Mouse (Mus musculus) midbrain, embryonic 10.5 days (tissue): Measurements from ENCODE around the gene Nr1h2. TPM values are rescaled to one million over a fixed set of nuclear protein-coding genes. Genes with fewer than 3 reads are reported as not detected.

ENCODE experiments used
- DNase-seq: peaks from one replicate; pipeline ENCODE4 v3.0.0-alpha.2; 2017; ENCODE audit warnings: low spot score
- H3K27ac ChIP-seq: fragments of 300-500 bp; sonication (generic); replicated peaks from 2 replicates; pipeline ENCODE4 v1.5.1; 2016; ENCODE audit warnings: mild to moderate bottlenecking
- H3K27me3 ChIP-seq: fragments of 300-500 bp; sonication (generic); 2 replicates; pipeline ENCODE4 v1.6.1; 2016; ENCODE audit warnings: low read depth, mild to moderate bottlenecking; ENCODE audit not compliant: poor library complexity, severe bottlenecking
- H3K36me3 ChIP-seq: fragments of 300-500 bp; sonication (generic); 2 replicates; pipeline ENCODE4 v1.6.1; 2016; ENCODE audit warnings: mild to moderate bottlenecking, moderate library complexity
- H3K4me1 ChIP-seq: fragments of 300-500 bp; sonication (generic); 2 replicates; pipeline ENCODE4 v1.6.1; 2016
- H3K4me3 ChIP-seq: fragments of 300-500 bp; sonication (generic); 2 replicates; pipeline ENCODE4 v1.5.1; 2016; ENCODE audit warnings: mild to moderate bottlenecking, moderate library complexity
- H3K9me3 ChIP-seq: fragments of 300-500 bp; sonication (generic); replicated peaks from 2 replicates; pipeline ENCODE4 v1.6.1; 2016; ENCODE audit warnings: mild to moderate bottlenecking
- WGBS: fragments of 180-500 bp; shearing (Covaris S2); methylation state at CpG from one replicate; pipeline ENCODE4 v1.1.7; 2016; 5-methylcytosine and 5-hydroxymethylcytosine counted together
- polyA plus RNA-seq: library from polyadenylated mRNA; unstranded; fragments of >200 nt; fragmentation: Nextera tagmentation; extraction: Ambion mirVana; gene quantifications from 2 replicates; pipeline ENCODE4 v1.2.1, GENCODE M21; 2016

The Nr1h2 gene
- polyA plus RNA-seq, 1 experiment from 2014 or later: 82.8 TPM

DNA sequence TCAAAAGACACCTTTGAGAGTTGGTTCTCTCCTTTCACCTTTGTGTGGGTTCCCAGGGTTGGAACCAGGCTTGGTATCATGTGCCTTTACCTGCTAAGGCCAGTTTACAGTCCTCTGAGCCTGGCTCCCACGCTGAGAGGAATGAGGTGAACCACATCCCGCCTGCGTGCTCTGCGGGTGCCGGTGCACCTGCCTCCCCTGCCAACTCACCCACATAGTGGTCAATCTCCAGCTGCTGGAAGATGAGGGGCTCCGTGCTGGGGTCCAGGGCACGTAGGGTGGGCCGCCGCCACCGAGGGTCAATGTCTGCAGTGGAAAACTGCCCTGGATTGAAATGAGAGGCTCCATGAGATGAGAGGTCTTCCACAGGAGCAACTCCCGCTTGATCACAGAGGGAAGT lies 11.2 kb downstream of the Nr1h2 start:
- Histone ChIP-seq H3K27ac (no peak overlapping the region), H3K4me1 (peaks cover 9% of the 10 kb centered on the region), H3K4me3 (no peak overlapping the region; the same call in 1 of the 2 replicates), H3K27me3 (no peaks in the 10 kb centered on the region), H3K9me3 (peaks cover 9% of the 10 kb centered on the region; the same call in 1 of the 2 replicates), H3K36me3 (peaks cover 80% of the 10 kb centered on the region)
- no peak for DNase-seq
- WGBS: 93% methylated on average over 11 of the region's 11 CpGs

DNA sequence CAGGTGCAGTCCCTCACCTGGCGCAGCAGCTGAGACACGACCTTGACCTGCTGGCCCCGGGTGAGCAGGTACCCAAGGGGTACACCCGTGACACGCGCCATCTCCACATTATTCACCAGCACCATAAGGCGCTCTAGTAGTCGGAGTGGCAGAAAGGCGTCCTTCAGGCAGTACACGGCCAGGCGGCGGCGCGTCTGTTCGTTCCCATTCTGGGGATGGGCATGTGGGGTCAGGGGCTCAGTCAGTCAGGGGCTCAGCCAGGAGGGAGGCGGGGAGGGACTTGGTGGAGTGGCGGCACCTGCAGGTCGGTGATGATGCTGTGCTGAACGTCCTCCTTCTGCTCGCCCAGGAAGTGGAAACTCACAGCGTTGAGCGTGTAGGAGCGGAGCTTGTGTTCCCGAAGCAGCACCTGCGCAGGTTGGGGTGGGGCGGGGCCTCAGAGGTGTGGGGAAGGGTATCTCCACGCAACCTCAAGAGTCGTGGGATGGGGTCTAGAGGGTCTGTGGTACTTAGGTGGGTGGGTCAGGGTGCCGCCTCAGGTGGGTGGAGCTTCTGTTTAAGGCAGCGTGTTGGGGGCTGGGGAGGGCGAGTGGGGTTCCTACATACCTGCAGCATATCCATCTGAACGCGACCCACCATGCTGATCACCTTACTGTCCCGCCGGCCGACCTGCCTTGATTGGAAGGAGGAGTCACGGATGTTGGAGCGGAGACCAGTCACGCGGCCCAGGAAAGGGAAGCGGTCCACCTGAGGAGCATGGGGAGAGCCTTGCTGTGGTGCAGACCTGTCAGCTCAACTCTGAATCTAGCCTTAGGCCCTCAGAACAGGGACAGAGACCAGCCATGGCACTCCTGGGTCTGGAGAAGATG lies 14.8 kb downstream of the Nr1h2 start:
- no peak for DNase-seq
- H3K9me3 ChIP-seq: no peaks in the 10 kb centered on the region
- no peaks in the 10 kb centered on the region for H3K27me3 ChIP-seq
- peaks cover 96% of the 10 kb centered on the region for H3K36me3 ChIP-seq
- H3K27ac ChIP-seq: no peak overlapping the region
- WGBS: 94% methylated on average over 41 of the region's 41 CpGs
- H3K4me1 ChIP-seq: no peaks in the 10 kb centered on the region
- H3K4me3 ChIP-seq: no peak overlapping the region

DNA sequence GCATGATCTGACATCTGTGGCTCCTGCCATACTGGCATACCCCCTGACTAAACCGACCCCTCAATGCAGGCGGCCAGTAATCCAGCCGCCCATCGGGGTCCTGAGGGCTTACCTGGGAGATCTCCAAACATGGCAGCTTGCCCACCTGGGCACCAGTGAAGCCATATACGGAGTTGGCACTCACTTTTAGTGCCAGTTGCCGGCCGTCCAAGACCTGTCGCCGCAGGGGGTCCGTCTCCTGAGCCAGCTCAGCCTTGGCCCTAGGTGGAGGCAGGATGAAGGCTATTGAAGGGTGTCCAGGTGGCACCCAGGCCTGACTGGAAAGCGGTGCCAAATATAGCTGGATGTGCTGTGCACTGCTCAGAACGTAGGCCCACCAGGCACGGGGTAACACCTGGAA lies 16.3 kb downstream of the Nr1h2 start:
- Histone ChIP-seq H3K27ac (no peak overlapping the region), H3K27me3 (no peaks in the 10 kb centered on the region), H3K4me1 (no peaks in the 10 kb centered on the region), H3K9me3 (no peaks in the 10 kb centered on the region), H3K36me3 (peaks cover 100% of the 10 kb centered on the region), H3K4me3 (no peak overlapping the region)
- no peak for DNase-seq
- 93% methylated on average over 13 of the region's 13 CpGs for WGBS

DNA sequence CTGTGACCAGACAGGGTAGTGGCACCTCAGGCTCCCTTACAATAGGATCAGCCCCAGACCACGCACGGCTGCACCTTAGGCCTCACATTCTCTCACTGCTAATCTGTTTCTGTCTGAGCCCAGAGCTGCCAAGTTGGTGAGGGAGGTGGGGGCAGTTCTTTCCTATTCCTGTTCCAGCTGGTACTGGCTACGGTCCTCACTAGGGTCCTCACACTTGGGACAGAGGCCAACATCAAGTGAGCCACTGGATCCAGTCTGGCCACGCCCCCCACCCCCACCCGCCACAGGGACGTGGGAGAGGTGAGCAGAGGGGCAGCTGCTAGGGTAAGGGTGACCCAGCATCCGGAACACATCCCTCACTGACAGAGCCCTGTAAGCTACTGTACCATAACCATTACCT lies 16.7 kb downstream of the Nr1h2 start:
- no peak for DNase-seq
- Histone ChIP-seq H3K36me3 (peaks cover 99% of the 10 kb centered on the region), H3K4me3 (no peak overlapping the region), H3K4me1 (no peaks in the 10 kb centered on the region), H3K27me3 (no peaks in the 10 kb centered on the region), H3K27ac (no peak overlapping the region), H3K9me3 (no peaks in the 10 kb centered on the region)
- WGBS: 84% methylated on average over 7 of the region's 7 CpGs

GRCm38 (mm10) chr7:44536590-44536968 lies 17.2 kb downstream of the Nr1h2 start:
- no peaks in the 10 kb centered on the region for H3K9me3 ChIP-seq

DNA sequence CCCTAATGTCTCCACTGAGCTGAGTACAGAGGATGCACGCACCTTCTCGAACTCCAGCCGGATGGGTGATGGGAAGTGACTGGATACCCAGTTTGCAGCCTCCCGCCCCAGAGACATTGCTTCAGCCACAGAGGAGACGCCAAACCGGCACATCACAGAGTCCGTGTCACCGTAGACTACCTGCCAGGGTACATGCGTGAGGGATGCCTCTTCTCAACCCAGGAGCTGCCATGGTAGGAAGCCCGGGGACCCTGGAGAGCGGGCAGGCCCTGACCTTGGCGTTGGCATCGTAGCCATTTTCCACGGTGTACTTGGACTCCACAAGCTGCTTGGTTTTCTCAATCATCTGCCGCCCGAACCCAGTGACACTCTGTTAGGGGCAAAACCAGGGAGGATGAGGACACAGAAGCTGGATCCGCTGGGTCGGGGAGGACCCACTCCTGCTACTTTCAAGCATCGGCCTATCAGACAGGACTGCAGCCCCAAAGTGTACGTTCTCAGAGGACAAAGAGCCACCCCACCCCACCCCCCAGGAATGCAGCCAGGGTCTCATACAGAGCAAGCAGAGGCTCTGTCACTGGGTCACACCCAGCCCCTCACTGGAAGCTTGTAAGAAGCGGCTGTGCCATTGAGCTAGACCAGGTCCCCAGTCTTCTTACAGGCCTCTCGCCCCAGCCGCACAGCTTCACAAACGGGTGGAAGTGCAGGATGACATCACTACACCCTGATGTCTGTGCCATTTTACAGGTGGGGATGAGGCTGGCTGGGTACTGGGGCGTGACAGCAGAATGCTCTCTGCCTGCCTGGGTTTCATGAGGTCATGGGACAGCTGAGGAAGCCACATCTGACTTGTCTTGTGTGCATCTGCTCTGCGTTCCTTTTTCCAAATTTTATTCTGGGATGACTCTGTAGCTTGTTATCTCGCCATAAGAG lies 17.8 kb downstream of the Nr1h2 start:
- no peaks in the 10 kb centered on the region for H3K9me3 ChIP-seq
- no peak overlapping the region for H3K27ac ChIP-seq
- WGBS: 94% methylated on average over 27 of the region's 27 CpGs
- H3K4me3 ChIP-seq: no peak overlapping the region
- no peaks in the 10 kb centered on the region for H3K4me1 ChIP-seq
- H3K27me3 ChIP-seq: no peaks in the 10 kb centered on the region
- H3K36me3 ChIP-seq: peaks cover 88% of the 10 kb centered on the region
- DNase-seq: no peak

More at GRCm38 (mm10) chr7:44536590-44536968, 17.2 kb downstream of the Nr1h2 start:
- no peak overlapping the region for H3K27ac ChIP-seq
- H3K27me3 ChIP-seq: no peaks in the 10 kb centered on the region
- no peak for DNase-seq
- no peak overlapping the region for H3K4me3 ChIP-seq
- H3K36me3 ChIP-seq: peaks cover 95% of the 10 kb centered on the region
- no peaks in the 10 kb centered on the region for H3K4me1 ChIP-seq
- WGBS: 93% methylated on average over 6 of the region's 6 CpGs

DNA sequence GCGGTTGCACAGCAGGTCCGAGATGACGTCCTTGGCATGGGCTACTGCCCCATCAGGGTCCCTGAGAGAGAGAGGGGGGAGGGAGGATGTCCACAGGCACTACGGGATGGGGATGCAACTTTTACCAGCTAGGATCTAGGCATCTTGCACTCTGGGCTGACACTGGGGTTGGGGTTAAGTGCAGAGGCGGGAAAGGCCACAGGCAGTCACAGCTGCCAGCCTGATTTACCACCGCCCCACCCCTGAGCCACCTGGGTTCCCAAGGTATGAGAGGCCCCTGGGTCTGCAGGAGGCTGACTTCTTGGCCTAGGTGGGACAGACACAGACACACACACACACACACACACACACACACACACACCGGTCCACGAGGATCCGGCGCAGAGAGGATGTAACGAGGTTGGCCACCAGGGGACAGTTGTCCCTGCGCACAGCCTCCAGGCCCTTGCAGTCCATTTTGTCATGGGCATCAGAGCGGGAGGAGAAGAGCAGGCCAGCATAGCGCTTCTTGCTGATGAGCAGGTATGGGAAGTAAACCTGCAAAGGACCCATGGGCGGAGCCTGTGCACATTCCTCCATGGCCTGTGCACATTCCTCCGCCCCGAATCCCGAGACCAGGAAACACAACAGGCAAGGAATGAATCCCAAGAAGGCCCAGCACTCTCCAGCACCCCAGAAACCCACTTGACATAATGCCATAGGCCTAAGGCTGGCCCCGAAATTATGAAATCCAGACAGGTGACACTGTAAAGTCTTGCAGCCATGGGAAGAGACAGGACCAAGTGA lies 18.9 kb downstream of the Nr1h2 start:
- peaks cover 5% of the 10 kb centered on the region; the same call in 1 of the 2 replicates for H3K27me3 ChIP-seq
- no peak overlapping the region for H3K27ac ChIP-seq
- 90% methylated on average over 19 of the region's 19 CpGs for WGBS
- H3K4me3 ChIP-seq: no peak overlapping the region
- no peaks in the 10 kb centered on the region for H3K9me3 ChIP-seq
- H3K4me1 ChIP-seq: no peaks in the 10 kb centered on the region
- no peak for DNase-seq
- peaks cover 78% of the 10 kb centered on the region for H3K36me3 ChIP-seq

- H3K27me3 ChIP-seq: peaks cover 11% of the 10 kb centered on the region
- 94% methylated on average over 13 of the region's 13 CpGs for WGBS
- H3K4me1 ChIP-seq: peaks cover 3% of the 10 kb centered on the region; the same call in 1 of the 2 replicates
- H3K4me3 ChIP-seq: no peak overlapping the region
- no peak overlapping the region for H3K27ac ChIP-seq
- H3K36me3 ChIP-seq: peaks cover 71% of the 10 kb centered on the region
- no peak for DNase-seq
- no peaks in the 10 kb centered on the region for H3K9me3 ChIP-seq
Observed at GRCm38 (mm10) chr7:44534242-44534641, 19.5 kb downstream of the Nr1h2 start.

DNA sequence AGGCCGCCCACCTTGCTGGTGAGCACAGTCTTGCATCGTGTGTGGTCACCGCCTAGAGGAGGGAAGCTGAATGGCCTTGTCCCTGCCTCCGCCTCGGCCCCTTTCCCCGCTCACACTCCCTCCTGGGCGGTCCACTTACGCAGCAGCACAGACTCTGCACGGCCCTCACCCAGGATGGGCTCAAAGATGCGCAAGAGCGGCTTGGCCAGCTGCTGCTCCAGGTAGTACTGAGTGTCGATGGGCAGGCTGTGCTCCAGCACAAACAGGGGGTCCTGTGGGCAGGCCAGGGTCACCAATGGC lies 20.1 kb downstream of the Nr1h2 start:
- Histone ChIP-seq H3K9me3 (no peaks in the 10 kb centered on the region), H3K4me3 (no peak overlapping the region), H3K27ac (no peak overlapping the region), H3K36me3 (peaks cover 66% of the 10 kb centered on the region), H3K27me3 (peaks cover 16% of the 10 kb centered on the region), H3K4me1 (peaks cover 4% of the 10 kb centered on the region; the same call in 1 of the 2 replicates)
- 82% methylated on average over 12 of the region's 12 CpGs for WGBS
- DNase-seq: no peak

DNA sequence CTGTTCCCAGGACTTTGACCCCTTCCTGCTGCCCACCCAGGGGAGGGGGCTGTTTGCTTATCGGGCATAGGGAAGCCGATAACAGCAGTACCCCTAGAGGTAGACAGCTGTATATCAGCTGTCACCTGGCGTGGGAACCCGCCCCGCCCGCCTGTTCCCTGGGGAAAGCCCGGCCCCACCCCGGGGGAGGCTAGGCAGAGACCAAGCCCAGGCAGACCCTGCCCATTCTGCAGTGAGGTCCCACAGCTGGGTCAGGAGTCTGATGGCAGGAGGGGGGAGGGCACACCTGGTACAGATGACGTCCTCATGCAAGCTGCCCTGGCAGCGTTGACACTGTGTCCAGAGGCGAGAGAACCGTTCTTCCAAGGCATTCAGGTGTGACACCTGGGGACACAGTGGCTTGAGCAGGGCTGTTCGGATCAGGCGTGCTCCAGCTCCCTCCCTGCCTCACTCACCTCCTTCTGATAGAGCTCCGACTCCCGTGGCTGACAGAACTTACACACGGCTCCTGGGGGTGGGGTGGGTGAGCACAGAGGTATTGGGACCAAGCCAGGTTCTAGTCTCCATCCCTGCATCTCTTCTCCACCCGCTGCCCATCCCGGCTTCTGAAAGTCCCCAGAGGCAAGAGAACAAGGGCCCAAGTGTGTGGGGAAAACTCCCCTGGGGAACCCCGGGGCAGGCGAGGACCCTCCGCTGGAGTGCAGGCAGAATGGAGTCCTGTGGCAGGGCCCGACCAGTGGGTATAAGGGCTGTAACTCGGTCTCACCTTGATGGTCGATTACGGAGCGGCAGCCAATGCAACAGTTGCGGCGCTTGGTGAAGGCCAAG lies 20.6 kb downstream of the Nr1h2 start:
- 88% methylated on average over 29 of the region's 29 CpGs for WGBS

DNA sequence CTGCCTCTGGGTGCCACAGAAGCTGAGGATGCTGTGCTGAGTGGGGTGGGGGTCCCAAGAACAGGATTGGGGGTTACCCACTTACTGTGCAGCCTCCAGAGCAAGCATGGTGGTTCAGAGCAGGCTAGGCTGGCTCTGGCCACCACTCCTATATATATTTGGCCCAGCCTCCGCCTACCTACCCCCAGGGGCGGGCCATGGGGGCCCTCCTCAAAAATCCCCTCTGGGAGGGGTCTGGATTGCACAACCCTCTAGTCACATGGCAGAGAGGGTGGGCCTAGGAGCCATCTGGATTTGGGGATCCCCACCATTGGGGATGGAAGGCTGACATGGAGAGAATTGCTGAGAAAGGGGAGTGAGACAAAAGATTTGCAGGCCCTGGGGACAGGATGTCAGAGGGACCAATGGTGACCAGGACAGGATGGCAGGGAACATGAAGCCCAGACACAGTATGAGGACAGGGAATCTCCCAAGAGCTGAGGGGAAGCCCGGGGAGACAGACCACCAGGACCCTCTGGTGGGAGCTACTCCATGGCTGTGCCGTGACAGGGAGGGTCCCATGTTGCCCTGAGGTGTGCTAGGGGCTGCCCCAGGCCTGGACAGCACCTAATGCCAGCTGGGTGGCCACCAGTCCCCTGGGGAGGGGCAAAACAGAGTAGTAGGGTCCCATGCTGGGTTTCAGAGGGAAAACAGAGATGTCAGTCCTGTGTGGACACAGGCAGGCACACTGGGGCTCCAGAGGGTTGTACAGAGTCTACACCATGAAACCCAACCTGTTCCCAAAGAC lies 21.6 kb downstream of the Nr1h2 start, which contains the start of gene Spib:
Spib (minus strand) TSS at position 126 of the 787 bp plus-strand sequence.
- Histone ChIP-seq H3K27ac (no peak within 1 kb of the TSS), H3K9me3 (no peaks in the 10 kb centered on the region), H3K4me1 (peaks cover 13% of the 10 kb centered on the region), H3K4me3 (no peak within 1 kb of the TSS), H3K36me3 (peaks cover 50% of the 10 kb centered on the region), H3K27me3 (peaks cover 32% of the 10 kb centered on the region)
- DNase-seq: no peak
- WGBS: 82% methylated on average over 4 of the region's 4 CpGs

More for the DNA sequence above, 20.6 kb downstream of the Nr1h2 start:
- no peaks in the 10 kb centered on the region for H3K9me3 ChIP-seq
- peaks cover 22% of the 10 kb centered on the region for H3K27me3 ChIP-seq
- H3K27ac ChIP-seq: no peak overlapping the region
- H3K4me1 ChIP-seq: peaks cover 6% of the 10 kb centered on the region
- no peak for DNase-seq
- H3K36me3 ChIP-seq: peaks cover 60% of the 10 kb centered on the region
- H3K4me3 ChIP-seq: no peak overlapping the region
